Mouse (Mus musculus): ENCODE measurements around the gene Stk17b. TPM values are rescaled to one million over a fixed set of nuclear protein-coding genes. Genes with fewer than 3 reads are reported as not detected.

Stk17b gene
- 100 to 1,000 TPM; 399 to 428 TPM for total RNA-seq (2023)

GRCm38 (mm10) chr1:53784721-53785418, at the start of gene Stk17b:
Gene Stk17b, minus strand, starts transcription at chr1:53785224.

GRCm38 (mm10) chr1:53706431-53707361, 78.3 kb downstream of the Stk17b start, which contains the start of gene Dnah7a:
Gene Dnah7a, minus strand, starts transcription at chr1:53706784.

Other genes with a start within 250 kb of the Stk17b start
- gene Dnah7a, start 78.4 kb downstream of the Stk17b start, total RNA-seq (2023) = under 1 TPM; 0.07 to 0.24 TPM

Data from neutrophil, adult 59 days (primary cell).